Mouse (Mus musculus): ENCODE results near the gene Rora. TPM values are rescaled to one million over a fixed set of nuclear protein-coding genes. Genes with fewer than 3 reads are reported as not detected.
A peak's percentile ranks its signal among the peaks of the same experiment; 100 is the strongest.
"Not testable (repeated sequence)": the region's sequence is repeated elsewhere in the genome, so short reads cannot be mapped to it uniquely, and the experiment has no call there.

Rora gene
- total RNA-seq, 2 experiments from 2014 or later, result 78.4 to 79.1 TPM

DNA sequence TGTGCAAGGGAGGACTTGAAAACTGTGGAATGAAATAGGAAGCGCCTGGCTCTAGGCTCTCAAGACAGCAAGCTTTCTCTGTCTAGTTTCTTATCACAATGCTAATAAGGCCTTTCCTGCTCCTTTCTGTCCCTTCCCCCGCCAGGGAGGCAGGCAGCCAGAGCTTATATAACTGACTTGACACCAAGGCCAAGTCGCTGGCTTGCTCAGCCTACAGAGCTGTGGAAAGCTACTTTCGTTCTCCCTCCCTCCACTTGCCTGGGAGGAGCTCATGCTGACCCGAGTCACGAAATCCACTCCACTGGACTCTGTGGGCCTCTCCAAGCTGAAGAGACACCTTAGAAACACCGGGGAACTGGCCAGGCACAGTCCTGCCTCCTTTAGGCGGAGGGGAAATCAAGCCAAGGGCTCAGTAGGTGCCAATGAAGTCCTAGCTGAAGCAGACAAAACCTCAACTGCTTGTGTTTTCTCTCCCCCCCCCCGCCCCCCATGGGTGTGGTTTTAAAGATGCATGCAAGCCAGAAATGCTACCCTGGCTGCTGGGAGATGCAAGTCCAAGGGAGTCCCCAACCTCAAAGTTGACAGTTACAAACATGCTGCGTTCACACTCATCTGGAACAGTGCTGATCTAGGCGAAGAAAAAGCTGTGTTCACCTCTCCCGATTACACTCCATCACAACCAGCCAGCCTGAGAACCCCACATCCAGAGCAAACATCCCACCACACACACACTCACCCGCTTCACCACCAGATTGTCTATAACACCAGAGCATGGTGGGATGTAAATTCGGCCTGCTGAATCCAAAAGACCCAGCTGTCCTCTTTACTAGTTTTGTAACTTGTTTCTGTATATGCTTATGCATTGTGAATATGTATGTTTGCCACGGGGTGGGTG lies 438.8 kb downstream of the Rora start:
- peak; percentile 49 to 55 for DNase-seq (ENCODE audit: extremely low spot score in 1 of 2, low spot score in 2 of 2)
- no peak overlapping the region for H3K4me3 ChIP-seq
- no peak for TF ChIP-seq CTCF (IDR thresholded peaks at IDR 0.05)
- intact Hi-C loops (cut with DNase I), result no loop called here
- 0 out of 2 replicates have a peak overlapping the region, but pooled peaks have one; percentile 9 for H3K27ac ChIP-seq

DNA sequence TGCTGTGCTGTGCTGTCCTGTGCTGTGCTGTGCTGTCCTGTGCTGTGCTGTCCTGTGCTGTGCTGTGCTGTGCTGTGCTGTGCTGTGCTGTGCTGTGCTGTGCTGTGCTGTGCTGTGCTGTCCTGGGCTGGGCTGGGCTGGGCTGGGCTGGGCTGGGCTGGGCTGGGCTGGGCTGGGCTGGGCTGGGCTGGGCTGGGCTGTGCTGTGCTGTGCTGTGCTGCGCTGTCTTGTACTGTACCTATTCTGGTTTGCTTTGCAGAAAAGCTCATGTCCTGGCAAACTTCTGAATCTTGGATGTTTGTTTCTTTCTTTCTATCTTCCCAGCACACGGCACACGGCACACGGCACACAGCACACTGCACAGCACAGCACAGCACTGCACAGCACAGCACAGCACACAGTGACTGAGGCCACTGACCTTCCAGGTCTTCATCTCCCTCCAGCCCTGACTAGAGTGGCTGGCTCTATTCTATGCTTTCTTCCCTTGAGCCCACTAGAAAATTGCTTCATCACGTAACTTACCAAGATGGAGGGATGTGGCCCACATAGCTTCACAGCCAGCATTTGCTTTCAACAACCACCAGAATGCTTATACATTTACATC lies 446.7 kb downstream of the Rora start:
- intact Hi-C loops (cut with DNase I), result not testable (repeated sequence)

DNA sequence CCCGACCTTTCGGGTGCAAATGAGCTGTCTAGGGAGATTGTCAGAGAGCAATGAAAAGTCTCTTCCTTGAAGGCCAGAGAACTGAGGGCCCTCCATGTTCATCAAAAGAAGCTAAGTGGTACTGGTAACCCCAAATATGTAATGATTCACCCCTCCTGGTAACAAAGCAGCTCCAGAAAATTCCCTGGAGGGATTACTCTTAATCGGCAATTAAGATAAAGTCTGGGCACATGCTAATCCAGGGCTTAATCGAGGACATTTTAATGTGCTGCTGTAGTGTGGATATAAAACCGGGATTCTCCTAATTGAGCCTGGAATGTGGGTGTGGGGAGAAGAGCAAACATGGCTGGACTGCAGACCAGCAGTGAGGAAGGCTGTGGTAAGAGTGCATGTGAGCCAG lies 450.7 kb downstream of the Rora start:
- TF ChIP-seq CTCF (IDR thresholded peaks at IDR 0.05), result no peak
- intact Hi-C loops (cut with DNase I), result no loop called here
- Histone ChIP-seq H3K4me3 (no peak overlapping the region), H3K27ac (no peak overlapping the region)
- DNase-seq (ENCODE audit: extremely low spot score in 1 of 2, low spot score in 2 of 2), result no peak

More for the DNA sequence above, 446.7 kb downstream of the Rora start:
- not testable (repeated sequence) for H3K27ac ChIP-seq; H3K4me3 ChIP-seq; DNase-seq (ENCODE audit: extremely low spot score in 1 of 2, low spot score in 2 of 2)

DNA sequence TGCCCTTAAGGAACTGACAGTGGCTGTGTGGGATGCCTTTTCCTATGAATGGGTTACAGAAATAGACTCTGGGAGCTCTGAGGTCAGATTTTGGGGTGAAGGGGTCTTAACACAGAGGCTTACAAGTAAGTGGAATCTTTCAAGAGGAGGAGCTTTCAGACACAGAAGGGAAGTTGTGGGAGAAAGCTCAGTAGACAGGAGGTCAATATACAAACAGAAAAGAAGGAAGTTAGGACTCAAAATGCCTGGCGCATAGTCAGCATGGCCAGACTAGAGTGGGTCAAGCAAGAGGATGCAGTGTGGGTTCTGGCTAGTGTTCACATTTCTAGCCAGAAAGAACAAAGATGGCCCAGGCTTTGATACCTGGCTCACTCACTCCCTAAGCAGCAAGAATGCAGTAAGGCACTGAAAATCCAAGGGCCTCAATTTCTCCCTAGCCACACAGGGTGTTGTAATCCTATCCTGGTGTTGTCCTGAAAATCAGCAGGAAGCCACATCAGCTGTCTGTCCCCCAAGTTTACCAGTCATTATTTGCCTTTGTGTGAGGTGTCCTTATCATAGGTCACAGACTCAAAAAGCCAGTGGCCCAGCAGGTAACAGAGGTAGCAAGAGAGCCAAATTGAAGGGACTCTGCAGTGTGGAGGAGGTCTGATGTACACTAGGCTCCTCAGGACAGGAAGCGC lies 456.2 kb downstream of the Rora start:
- intact Hi-C loops (cut with DNase I), result loop anchor here (5.0 kb wide), 1 partner anchor 183 kb away; no protein-coding TSS in a partner anchor
- Histone ChIP-seq H3K4me3 (no peak overlapping the region), H3K27ac (no peak overlapping the region)
- TF ChIP-seq CTCF (IDR thresholded peaks at IDR 0.05), result no peak
- DNase-seq (ENCODE audit: extremely low spot score in 1 of 2, low spot score in 2 of 2), result no peak

DNA sequence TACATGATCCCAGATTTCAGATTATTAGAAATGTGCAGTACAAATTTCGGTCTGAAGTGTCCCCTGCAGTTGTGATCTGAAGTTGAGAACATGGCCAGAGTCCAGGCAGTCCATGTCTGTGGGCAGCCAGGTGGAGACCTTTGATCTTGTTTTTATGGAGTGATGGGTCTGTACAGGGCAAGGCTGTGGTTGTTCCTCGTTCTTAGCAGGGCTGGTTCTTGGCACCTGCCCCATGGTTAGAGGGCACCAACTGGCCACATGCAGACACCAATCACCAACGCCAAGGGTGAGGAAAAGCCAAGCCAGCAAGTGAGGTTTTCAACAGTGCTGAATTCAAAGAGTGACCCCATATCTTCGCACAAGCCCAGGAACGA lies 456.7 kb downstream of the Rora start:
- H3K27ac ChIP-seq, result no peak overlapping the region
- no peak overlapping the region for H3K4me3 ChIP-seq
- DNase-seq (ENCODE audit: extremely low spot score in 1 of 2, low spot score in 2 of 2), result no peak
- intact Hi-C loops (cut with DNase I), result no loop called here
- TF ChIP-seq CTCF (IDR thresholded peaks at IDR 0.05), result no peak

DNA sequence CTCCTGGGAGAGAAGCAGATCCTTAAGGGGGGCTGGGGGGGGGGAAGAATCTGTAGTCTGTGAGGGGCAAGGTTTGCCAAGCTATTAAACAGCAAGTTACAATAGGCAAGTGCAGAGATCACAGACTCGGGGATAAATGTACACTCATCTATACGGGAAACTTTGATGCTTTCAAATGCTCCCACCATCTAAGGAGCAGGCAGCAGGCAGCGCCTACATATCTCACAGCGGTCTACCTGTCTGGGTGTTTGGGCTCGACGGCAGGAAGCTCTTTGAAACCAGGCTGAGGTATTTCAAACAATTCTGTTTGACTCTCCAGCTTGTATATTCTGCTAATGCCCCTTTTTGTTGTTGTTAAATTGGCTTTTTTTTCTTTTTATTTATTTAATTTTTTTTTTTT lies 457.1 kb downstream of the Rora start:
- no peak overlapping the region for H3K27ac ChIP-seq
- no peak for DNase-seq (ENCODE audit: extremely low spot score in 1 of 2, low spot score in 2 of 2)
- no peak overlapping the region for H3K4me3 ChIP-seq
- intact Hi-C loops (cut with DNase I), result no loop called here
- TF ChIP-seq CTCF (IDR thresholded peaks at IDR 0.05), result no peak

DNA sequence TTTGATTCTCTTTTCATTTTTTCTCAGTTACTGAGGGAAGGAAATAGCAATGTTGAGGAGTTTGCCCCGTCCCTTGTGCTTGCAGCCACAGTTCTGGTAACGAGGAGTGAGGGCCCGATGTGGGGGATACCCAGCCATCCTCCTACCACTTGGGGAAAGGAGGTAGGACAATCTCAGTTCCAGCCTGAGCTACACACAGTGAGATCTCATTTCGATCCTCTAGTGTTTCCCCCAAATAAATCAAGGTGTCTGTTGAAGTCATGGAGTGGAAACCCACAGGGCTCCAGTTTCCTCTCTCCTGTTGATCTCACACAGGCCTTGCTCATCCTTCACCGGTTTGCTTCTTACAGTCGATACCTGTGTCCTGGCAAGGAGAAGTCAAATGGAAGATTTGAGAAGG lies 458.0 kb downstream of the Rora start:
- TF ChIP-seq CTCF (IDR thresholded peaks at IDR 0.05), result no peak
- DNase-seq (ENCODE audit: extremely low spot score in 1 of 2, low spot score in 2 of 2), result no peak
- Histone ChIP-seq H3K4me3 (no peak overlapping the region), H3K27ac (no peak overlapping the region)
- intact Hi-C loops (cut with DNase I), result no loop called here

DNA sequence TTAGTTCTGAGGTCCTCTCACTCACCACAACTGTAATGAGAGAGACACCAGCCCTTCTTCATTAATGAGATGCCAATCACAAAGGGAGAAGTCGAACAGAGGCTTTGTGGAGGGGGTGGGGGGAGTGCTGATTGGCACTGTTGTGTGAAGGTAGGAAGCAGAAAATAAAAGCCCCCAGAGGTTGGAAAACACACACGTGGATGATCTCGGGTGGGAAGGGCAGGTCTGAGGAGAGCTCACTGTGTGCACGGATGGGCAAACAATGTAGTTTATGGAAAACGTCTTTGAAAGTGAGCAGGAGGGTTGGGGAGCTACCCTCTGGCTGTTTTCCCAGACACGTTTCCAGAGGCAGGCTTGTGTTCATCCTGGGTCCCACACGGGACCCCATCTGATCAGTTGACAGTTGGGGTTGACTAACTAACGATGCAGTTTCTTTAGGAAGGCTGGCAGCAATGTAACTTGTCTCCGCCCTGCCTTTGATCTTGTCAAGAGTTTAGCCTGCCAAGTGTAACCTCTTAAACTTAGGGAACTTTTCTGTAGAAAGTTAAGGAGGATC lies 460.9 kb downstream of the Rora start:
- intact Hi-C loops (cut with DNase I), result no loop called here
- Histone ChIP-seq H3K27ac (no peak overlapping the region), H3K4me3 (no peak overlapping the region)
- TF ChIP-seq CTCF (IDR thresholded peaks at IDR 0.05), result no peak
- DNase-seq (ENCODE audit: extremely low spot score in 1 of 2, low spot score in 2 of 2), result no peak

DNA sequence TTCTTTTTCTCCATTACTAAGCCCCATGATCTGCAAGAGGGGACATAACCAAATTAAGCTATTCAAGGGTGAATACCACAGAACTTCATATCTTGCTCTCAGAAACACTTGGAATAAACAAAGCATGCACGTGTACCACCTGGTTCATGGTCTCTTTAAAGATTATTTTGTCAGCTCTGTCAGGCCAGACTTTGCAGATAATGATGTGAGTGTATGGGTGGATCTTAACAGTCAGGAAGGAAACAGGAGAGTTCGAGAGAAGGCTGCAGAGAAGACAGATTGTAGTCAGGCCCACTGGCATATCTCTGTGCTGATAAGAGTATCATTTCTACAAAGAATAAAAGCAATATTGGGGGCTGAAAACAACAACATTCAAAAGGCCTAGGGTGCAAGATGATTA lies 463.2 kb downstream of the Rora start:
- no peak for DNase-seq (ENCODE audit: extremely low spot score in 1 of 2, low spot score in 2 of 2)
- no peak overlapping the region for H3K4me3 ChIP-seq
- intact Hi-C loops (cut with DNase I), result no loop called here
- H3K27ac ChIP-seq, result no peak overlapping the region
- no peak for TF ChIP-seq CTCF (IDR thresholded peaks at IDR 0.05)

DNA sequence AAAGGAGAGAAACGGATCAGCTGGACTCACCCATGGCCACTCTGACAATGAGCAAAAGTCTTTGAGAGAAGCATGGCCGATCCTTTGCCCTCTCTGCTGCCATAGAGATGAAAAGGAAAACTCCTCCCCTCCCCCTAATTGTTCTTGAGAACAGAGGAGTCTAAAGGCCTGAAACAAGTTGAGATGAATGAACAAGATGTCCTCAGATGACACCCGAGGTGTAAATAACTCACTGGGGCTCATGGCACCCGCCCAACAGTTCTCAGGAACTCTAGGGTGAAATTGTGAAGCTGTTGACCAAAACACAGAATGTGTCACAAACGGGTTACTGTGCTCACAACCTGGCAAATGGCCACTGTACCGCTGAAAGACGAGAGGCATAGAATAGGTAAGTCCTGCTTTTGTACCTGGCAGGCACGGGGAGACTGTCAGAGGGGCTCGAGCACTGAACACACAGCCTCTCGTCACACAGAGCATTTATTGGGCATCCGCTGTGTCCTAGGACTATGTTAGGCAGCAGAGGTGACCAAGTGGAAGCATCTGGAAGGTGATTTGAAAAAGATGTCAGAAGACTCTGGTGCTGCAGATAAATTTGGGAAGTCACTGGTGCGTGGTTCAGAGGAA lies 467.6 kb downstream of the Rora start:
- intact Hi-C loops (cut with DNase I), result no loop called here
- no peak for TF ChIP-seq CTCF (IDR thresholded peaks at IDR 0.05)
- no peak overlapping the region for H3K4me3 ChIP-seq
- DNase-seq (ENCODE audit: extremely low spot score in 1 of 2, low spot score in 2 of 2), result no peak
- no peak overlapping the region for H3K27ac ChIP-seq

DNA sequence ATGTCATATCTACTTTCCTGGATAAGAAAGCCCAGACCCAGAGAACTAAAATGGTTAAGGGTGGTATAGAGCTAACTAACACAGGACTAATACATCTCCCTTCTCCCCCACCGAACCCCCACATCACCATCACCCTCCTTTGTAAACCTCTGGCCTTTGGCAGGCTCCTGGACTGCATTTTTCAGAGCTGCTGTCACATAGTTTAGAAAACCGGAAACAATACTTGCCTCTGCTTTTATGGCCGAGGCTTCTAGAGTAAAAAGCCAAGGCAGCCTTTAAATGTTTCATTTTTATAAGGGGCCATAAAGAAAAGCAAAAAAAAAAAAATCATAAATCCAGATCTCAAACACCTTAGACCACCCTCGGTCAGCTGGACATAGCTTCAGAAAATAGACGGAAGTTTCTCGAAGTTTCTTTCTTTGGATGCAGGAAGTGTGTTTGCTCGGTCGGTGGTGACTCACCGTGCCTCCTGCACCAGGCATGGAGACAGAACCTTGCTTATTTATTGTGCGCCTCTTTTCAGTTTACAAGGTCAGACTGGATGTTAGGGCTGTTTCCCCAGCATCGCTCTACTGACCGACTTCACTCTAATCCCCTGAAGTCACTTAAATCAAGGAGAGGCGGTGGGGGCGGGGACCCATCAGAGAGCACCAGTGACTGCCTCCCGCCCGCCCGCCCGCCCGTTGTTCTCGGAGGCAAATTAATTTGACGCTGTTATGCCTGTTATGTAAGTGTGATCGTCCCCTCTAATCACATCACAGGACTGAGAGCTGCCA lies 471.6 kb downstream of the Rora start:
- intact Hi-C loops (cut with DNase I), result loop anchor here (5.0 kb wide), 2 partner anchors 167 to 243 kb away; no protein-coding TSS in a partner anchor
- TF ChIP-seq CTCF (IDR thresholded peaks at IDR 0.05), result no peak
- peak overlapping the region; percentile 66; the same call in 1 of the 2 replicates for H3K27ac ChIP-seq
- peak; percentile 34 to 46 for DNase-seq (ENCODE audit: extremely low spot score in 1 of 2, low spot score in 2 of 2)
- H3K4me3 ChIP-seq, result peak overlapping the region; percentile 47

Data from left cerebral cortex, adult 2 months (tissue).